Mouse (Mus musculus): Measurements from ENCODE around the gene Hist1h2be.

DNA sequence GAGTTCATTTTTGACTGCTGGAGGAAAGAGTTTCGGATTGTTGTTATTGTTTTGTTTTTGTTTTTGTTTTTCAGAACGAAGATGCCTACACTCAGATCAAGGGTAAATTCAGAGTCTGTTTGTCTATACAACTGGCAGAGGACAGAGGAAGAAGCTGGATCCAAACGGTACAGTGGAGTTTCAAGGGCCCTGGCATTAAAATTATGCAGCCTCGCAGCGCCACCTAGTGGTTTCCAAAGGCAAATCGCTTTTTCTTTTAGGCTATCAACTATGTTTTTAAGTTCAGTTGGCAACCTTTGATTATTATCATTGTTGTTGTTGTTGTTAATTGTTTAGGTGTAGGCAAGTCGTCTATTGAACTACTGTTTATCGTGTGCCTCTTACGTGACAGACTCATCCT lies 23.0 kb downstream of the Hist1h2be start:
- no peak for TF ChIP-seq POLR2A (IDR thresholded peaks at IDR 0.05; ENCODE audit: low read depth, low read length)
- TF ChIP-seq CTCF (IDR thresholded peaks at IDR 0.05; ENCODE audit: extremely low read depth, insufficient read depth, insufficient read length, insufficient replicate concordance): peak; percentile 70; the same call in 1 of the 2 replicates

All from spleen, adult 2 months (tissue).